Mouse (Mus musculus) lung, adult 2 months (tissue): ENCODE results near the gene Mtfr1l. TPM values are rescaled to one million over a fixed set of nuclear protein-coding genes. Genes with fewer than 3 reads are reported as not detected.

Source experiments
- DNase-seq: peaks from one replicate; pipeline ENCODE4 v3.0.0; 2022
- H3K4me1 ChIP-seq: fragments of 200-500 bp; 2 replicates; pipeline ENCODE4 v1.6.1; 2011; ENCODE audit warnings: low read length; ENCODE audit not compliant: control insufficient read depth, insufficient read depth
- H3K4me3 ChIP-seq: fragments of 200-500 bp; replicated peaks from 2 replicates; pipeline ENCODE3; 2011; ENCODE audit warnings: low read depth, mild to moderate bottlenecking, control low read depth, low read length; ENCODE audit errors: extremely low read depth
- CTCF ChIP-seq: fragments of 200-500 bp; IDR thresholded peaks from 2 replicates; pipeline ENCODE4 v1.5.1; 2011; ENCODE audit warnings: mild to moderate bottlenecking, low read length, control low read depth; ENCODE audit not compliant: insufficient read depth
- POLR2A ChIP-seq: fragments of 200-500 bp; IDR thresholded peaks from 2 replicates; pipeline ENCODE4 v1.6.1; 2011; ENCODE audit warnings: low read depth, mild to moderate bottlenecking, control low read depth, low read length, borderline replicate concordance; ENCODE audit errors: extremely low read depth
- WGBS: fragments of 180-500 bp; shearing (Covaris S2); methylation state at CpG from one replicate; pipeline ENCODE4 v1.1.7; 2018; 5-methylcytosine and 5-hydroxymethylcytosine counted together
- polyA plus RNA-seq: library from polyadenylated mRNA; depleted of rRNA; stranded (reverse); fragments of >200 nt; gene quantifications from 2 replicates; pipeline ENCODE4 v1.2.3, GENCODE M21; 2012

Mtfr1l gene
- polyA plus RNA-seq, 1 experiment: 169 TPM

DNA sequence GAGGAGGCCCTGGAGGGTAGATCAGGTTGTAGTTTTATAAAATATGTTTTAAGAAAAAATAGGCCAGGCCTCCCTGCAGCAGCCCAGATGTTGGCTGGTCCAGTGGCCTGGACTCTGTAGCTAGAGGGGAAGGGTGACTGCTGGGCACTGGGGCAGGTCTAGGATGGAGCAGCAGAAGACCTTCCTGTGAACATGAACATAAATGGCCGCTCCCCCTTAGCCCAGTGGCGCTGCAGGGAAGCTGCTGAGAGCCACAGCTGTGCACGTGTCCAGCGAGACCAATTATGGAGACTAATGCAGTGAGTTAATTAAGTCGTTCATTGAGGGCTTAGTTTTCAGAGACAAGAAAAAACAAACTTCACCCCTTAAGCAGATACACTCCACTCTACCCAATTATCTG is 9.4 kb downstream of the Mtfr1l start:
- DNase-seq: no peak
- no peak for TF ChIP-seq POLR2A
- TF ChIP-seq CTCF: no peak
- Histone ChIP-seq H3K4me1 (no peaks in the 10 kb centered on the region), H3K4me3 (no peak overlapping the region)
- 80% methylated on average over 5 of the region's 5 CpGs for WGBS

DNA sequence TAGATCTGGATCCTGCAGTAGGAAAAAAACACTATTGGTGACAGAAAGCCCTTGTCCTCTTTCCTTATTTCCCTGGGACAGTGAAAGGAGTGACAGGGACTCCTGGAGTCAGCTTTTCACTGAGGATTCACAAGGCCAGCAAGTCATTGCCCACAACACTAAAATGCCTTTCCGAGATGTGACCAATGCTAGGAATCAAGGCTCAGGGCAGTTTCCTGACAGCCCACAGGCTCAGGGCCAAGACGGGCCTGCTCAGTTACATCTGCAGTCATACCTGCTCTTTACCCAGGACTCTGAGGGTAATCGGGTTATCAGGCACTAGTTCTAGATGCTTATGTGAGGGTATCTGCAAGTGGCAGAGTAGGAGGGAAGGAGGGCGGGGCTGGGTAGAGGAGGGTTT is 11.7 kb downstream of the Mtfr1l start:
- 79% methylated on average over 4 of the region's 4 CpGs for WGBS
- no peak for TF ChIP-seq CTCF
- TF ChIP-seq POLR2A: no peak
- no peak for DNase-seq
- no peaks in the 10 kb centered on the region for H3K4me1 ChIP-seq
- no peak overlapping the region for H3K4me3 ChIP-seq

DNA sequence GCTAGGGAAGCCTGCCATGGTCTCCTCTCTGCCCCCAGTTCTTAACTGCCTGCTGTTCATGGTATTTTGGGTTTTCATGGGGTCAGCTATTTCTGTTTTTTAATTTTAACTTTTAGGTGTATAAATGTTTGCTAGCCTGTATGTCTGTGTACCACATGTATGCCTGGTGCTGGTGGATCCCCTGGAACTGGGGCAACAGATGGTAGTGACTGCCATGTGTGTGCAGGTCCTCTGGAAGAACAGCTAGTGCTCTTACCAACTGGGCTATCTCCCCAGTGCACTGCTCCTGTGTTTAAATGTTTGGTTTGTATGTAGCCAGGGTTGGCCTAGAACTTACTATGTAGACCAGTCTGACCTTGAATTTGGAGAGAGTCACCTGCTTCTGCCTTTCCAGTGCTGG is 15.9 kb downstream of the Mtfr1l start:
- no peak for DNase-seq
- H3K4me3 ChIP-seq: no peak overlapping the region
- no peak for TF ChIP-seq POLR2A
- no peak for TF ChIP-seq CTCF
- H3K4me1 ChIP-seq: no peaks in the 10 kb centered on the region

DNA sequence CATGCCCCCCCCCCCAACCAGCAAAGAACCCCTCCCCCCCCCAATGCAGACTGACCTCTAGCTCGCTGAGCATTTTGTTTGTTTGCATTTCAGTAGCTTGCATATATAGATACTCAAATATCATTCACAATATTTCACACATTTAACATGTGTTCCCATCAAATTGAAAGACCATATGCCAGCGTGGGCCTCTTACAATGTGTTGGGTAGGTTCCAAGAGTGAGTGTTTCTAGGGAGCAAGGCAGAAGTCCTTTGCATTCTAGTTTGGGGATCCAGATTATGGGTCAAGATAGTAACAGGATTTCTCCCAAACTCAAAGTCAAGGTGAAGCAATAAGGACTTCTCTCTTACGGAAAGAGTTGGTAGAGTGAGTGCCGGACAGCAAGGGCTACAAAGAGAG is 16.6 kb downstream of the Mtfr1l start:
- TF ChIP-seq POLR2A (no peak), CTCF (no peak)
- no peak for DNase-seq
- Histone ChIP-seq H3K4me1 (no peaks in the 10 kb centered on the region), H3K4me3 (no peak overlapping the region)
- WGBS: 82% methylated on average over 4 of the region's 4 CpGs

DNA sequence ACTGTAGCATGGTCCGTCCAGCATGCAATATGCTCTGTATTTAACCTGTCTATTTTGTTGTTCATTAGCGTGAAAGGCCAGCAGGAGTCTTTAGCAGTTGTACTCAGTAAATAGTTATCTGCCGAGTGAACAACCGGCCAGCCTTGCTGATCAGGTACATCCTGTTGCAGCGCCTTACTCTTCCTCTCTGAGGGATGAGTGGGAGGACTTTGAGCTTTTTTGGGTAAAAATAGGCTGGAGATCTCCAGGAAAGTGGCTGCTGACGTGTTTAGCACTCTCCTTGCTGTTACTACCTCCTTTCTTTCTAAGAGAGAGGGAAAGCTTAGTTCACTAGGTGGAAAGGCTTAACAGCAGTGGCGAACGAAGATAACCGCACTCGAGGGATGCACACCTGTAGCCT is 17.5 kb downstream of the Mtfr1l start:
- 84% methylated on average over 10 of the region's 10 CpGs for WGBS
- Histone ChIP-seq H3K4me1 (no peaks in the 10 kb centered on the region), H3K4me3 (no peak overlapping the region)
- TF ChIP-seq POLR2A (no peak), CTCF (no peak)
- no peak for DNase-seq

DNA sequence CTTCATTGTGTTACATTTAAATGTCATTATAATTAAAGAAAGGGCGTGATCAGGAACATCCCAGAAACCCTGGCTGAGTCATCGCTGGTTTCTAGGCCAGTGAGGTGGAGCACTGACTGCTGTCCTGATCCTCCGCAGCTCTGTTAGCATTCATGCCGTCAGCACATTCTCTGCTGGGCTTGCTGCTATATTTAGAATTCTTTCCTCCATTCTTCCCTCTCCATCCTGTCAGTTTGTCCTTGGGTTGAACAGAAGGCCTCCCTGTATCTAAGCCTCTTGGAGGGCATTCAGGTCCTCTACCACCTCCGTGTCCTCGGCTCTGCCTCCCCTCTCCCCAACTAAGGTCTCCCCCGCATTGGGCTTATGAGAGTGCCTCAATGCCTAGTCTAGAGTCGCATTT is 18.2 kb downstream of the Mtfr1l start:
- 55% methylated on average over 8 of the region's 8 CpGs for WGBS
- DNase-seq: no peak
- TF ChIP-seq CTCF (no peak), POLR2A (no peak)
- no peaks in the 10 kb centered on the region for H3K4me1 ChIP-seq
- H3K4me3 ChIP-seq: no peak overlapping the region

DNA sequence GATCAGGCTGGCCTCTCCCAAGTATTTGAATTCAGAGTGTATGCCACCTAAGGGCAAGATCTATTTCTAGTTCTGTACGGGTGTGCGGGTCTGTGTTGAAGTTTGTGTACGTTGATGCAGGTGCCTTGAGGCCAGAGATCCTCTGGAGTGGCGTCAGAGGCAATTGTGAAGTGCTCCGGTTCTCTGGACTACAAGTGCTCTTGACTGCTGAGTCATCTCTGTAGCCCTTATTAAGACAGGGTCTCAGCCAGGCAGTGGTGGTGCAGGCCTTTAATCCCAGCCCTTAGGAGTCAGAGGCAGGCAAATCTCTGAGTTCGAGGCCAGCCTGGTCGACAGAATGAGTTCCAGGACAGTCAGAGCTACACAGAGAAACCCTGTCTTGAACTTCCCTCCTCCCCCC is 19.6 kb downstream of the Mtfr1l start:
- WGBS: 62% methylated on average over 7 of the region's 7 CpGs
- peaks cover 4% of the 10 kb centered on the region for H3K4me1 ChIP-seq
- H3K4me3 ChIP-seq: no peak overlapping the region
- DNase-seq: peak; percentile 34
- TF ChIP-seq CTCF: no peak

DNA sequence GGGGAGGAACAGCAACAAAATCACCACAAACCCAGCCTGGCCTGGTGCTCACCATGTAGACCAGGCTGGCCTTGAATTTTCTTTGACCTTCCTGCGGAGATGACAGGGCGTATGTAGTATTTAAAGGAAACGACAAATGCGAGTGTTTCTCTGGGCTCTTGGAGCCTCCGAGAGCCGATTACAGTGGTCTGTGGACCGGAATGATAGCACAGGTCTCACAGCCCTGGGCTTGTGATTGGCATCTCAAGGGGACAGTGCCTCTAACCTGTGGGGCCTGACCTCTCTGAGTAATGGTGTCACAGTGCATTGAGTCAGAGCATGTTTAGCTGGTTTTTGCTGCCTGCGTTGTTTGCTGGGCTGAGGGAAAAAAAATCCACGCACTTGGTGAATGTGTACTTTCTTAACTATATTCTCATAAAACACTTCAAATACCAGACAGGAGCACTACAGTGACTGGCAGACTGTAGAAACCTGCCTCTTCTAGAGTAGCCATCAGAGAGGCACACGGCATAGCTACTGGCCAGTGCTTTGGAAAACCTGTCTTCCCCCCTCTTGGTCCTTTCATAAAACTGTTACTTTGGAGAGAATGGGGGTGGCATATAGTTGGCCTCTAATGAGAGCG is 20.8 kb downstream of the Mtfr1l start:
- no peak for DNase-seq
- peaks cover 4% of the 10 kb centered on the region for H3K4me1 ChIP-seq
- no peak overlapping the region for H3K4me3 ChIP-seq
- TF ChIP-seq POLR2A (no peak), CTCF (no peak)
- 72% methylated on average over 11 of the region's 11 CpGs for WGBS

DNA sequence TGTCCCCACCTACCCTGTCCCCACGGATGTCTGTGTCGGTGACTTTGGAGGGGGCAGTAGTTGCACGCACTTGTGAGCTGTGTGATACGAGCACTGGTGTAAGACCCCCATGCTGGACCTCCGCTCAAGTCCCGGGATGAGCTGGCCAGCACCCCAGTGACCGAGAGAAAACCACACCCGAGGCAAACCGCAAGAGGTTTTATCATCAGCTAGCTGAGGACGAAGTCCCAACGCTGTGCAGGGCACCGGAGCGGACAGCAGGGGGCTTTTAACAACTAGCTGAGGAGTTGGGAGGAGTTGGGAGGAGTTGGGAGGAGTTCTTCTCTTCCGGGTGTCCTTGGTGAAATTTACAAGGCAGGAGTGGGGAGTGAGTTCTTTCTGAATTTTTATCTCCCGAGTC is 22.4 kb downstream of the Mtfr1l start:
- TF ChIP-seq CTCF (peak; percentile 61), POLR2A (no peak)
- 10% methylated on average over 15 of the region's 15 CpGs for WGBS
- peak; percentile 35 for DNase-seq
- Histone ChIP-seq H3K4me1 (peaks cover 4% of the 10 kb centered on the region), H3K4me3 (no peak overlapping the region)

DNA sequence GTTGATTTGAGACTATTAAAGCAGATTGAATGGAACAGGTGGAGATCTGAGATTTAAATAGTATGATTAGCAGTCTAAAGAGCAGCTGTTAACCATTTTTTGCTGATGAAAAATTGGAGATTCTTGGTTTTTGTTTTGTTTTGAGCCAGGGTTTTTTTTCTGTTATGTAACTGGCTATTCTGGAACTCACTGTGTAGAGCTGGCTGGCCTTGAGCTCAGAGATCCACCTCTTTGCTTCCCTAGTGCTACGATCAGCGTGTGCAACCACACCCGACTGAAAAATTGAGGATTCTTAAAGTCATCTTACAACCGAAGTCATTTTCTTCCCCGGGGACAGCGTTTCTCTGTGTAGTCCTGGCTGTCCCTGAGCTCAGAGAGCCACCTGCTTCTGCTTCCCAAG is 23.5 kb downstream of the Mtfr1l start:
- no peak for DNase-seq
- no peak overlapping the region for H3K4me3 ChIP-seq
- no peak for TF ChIP-seq CTCF
- no peak for TF ChIP-seq POLR2A
- WGBS: 46% methylated on average over 6 of the region's 6 CpGs
- peaks cover 4% of the 10 kb centered on the region for H3K4me1 ChIP-seq

DNA sequence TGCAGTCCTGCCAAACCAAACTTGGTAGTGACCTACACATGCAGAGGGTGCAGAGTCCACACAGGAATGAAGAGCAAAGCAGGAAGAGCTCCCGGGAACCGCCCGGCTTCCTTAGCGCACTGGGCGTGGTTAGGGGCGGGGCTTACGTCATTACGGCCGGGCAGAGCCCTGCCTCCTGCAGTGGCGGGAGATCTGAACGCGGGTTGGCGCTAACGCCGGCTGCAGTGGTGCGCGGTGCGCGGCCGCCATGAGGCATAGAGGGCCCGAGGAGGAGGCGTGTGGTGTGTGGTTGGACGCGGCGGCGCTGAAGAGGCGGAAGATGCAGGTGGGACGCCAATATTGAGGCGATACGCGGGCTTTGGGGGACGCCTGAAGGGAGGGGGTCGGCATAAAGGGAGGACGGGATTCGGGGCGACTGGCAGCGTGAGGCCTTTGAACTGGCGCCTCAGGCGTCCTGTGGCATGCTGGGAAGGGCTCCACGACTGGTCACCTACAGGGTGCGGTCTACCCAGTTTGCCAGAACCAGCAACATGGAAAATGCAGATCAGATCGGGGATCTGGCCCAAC is 24.3 kb downstream of the Mtfr1l start, which contains the start of gene Aunip:
TSS of gene Aunip (plus strand) at position 155 of the 567 bp plus-strand sequence.
- under 1% methylated on average over 42 of the region's 42 CpGs for WGBS
- Histone ChIP-seq H3K4me1 (peaks cover 4% of the 10 kb centered on the region), H3K4me3 (peak within 1 kb of the TSS; percentile 52)
- DNase-seq: peak; percentile 83
- TF ChIP-seq CTCF (no peak), POLR2A (peak; percentile 64; the same call in 1 of the 2 replicates)
